Mouse (Mus musculus): ENCODE results near the gene Kcnmb1. TPM values are rescaled to one million over a fixed set of nuclear protein-coding genes. Genes with fewer than 3 reads are reported as not detected.
A peak's percentile ranks its signal among the peaks of the same experiment; 100 is the strongest.

The Kcnmb1 gene
- 0.18 and 0.39 TPM in 2 replicates for polyA plus RNA-seq (2014; fragmentation: Nextera tagmentation; extraction: Ambion mirVana)

GRCm38 (mm10) chr11:33962688-33963407 is at the start of gene Kcnmb1:
TSS of gene Kcnmb1 (plus strand) at chr11:33963013.
- Histone ChIP-seq H3K9me3 (ENCODE audit: control insufficient read depth, low read length) (no peaks in the 10 kb centered on the region), H3K36me3 (ENCODE audit: control insufficient read depth, insufficient read depth, low read length) (no peaks in the 10 kb centered on the region), H3K4me1 (ENCODE audit: control insufficient read depth, insufficient read depth, low read length) (no peaks in the 10 kb centered on the region), H3K4me3 (ENCODE audit: low read depth, low read length) (no peak within 1 kb of the TSS), H3K27ac (ENCODE audit: low read depth, low read length) (no peak within 1 kb of the TSS), H3K9ac (ENCODE audit: low read length) (no peak within 1 kb of the TSS), H3K4me2 (no peak within 1 kb of the TSS), H3K27me3 (ENCODE audit: control insufficient read depth, insufficient read depth, low read length) (no peaks in the 10 kb centered on the region)
- 49% methylated on average over 6 of the region's 6 CpGs for WGBS
- peak; percentile 75 for DNase-seq (ENCODE audit: low spot score, missing footprints)
- peak; percentile 50; the same call in 1 of the 2 replicates for ATAC-seq (ENCODE audit: low FRiP score)

- 87% methylated on average over 7 of the region's 7 CpGs for WGBS
- peak; percentile 71 for DNase-seq (ENCODE audit: low spot score, missing footprints)
- H3K4me1 ChIP-seq (ENCODE audit: control insufficient read depth, insufficient read depth, low read length) = no peaks in the 10 kb centered on the region
Measured at GRCm38 (mm10) chr11:33913061-33913460, 49.8 kb upstream of the Kcnmb1 start.

GRCm38 (mm10) chr11:33914216-33914615 is 48.6 kb upstream of the Kcnmb1 start:
- H3K9ac ChIP-seq (ENCODE audit: low read length) = no peak overlapping the region
- no peaks in the 10 kb centered on the region for H3K27me3 ChIP-seq (ENCODE audit: control insufficient read depth, insufficient read depth, low read length)
- H3K9me3 ChIP-seq (ENCODE audit: control insufficient read depth, low read length) = no peaks in the 10 kb centered on the region
- 78% methylated on average over 12 of the region's 12 CpGs for WGBS
- H3K4me1 ChIP-seq (ENCODE audit: control insufficient read depth, insufficient read depth, low read length) = no peaks in the 10 kb centered on the region
- ATAC-seq (ENCODE audit: low FRiP score) = no peak
- H3K4me3 ChIP-seq (ENCODE audit: low read depth, low read length) = no peak overlapping the region
- no peak overlapping the region for H3K4me2 ChIP-seq
- H3K36me3 ChIP-seq (ENCODE audit: control insufficient read depth, insufficient read depth, low read length) = no peaks in the 10 kb centered on the region
- no peak overlapping the region for H3K27ac ChIP-seq (ENCODE audit: low read depth, low read length)
- DNase-seq (ENCODE audit: low spot score, missing footprints) = peak; percentile 56

More at GRCm38 (mm10) chr11:33913061-33913460, 49.8 kb upstream of the Kcnmb1 start:
- Histone ChIP-seq H3K4me2 (no peak overlapping the region), H3K27me3 (ENCODE audit: control insufficient read depth, insufficient read depth, low read length) (no peaks in the 10 kb centered on the region), H3K9ac (ENCODE audit: low read length) (no peak overlapping the region), H3K27ac (ENCODE audit: low read depth, low read length) (no peak overlapping the region), H3K9me3 (ENCODE audit: control insufficient read depth, low read length) (no peaks in the 10 kb centered on the region), H3K36me3 (ENCODE audit: control insufficient read depth, insufficient read depth, low read length) (no peaks in the 10 kb centered on the region), H3K4me3 (ENCODE audit: low read depth, low read length) (no peak overlapping the region)
- no peak for ATAC-seq (ENCODE audit: low FRiP score)

GRCm38 (mm10) chr11:33917574-33917973 is 45.2 kb upstream of the Kcnmb1 start:
- DNase-seq (ENCODE audit: low spot score, missing footprints) = peak; percentile 99
- H3K4me1 ChIP-seq (ENCODE audit: control insufficient read depth, insufficient read depth, low read length) = no peaks in the 10 kb centered on the region
- 19% methylated on average over 6 of the region's 6 CpGs for WGBS
- no peak overlapping the region for H3K4me2 ChIP-seq
- ATAC-seq (ENCODE audit: low FRiP score) = peak; percentile 52; the same call in 1 of the 2 replicates
- H3K36me3 ChIP-seq (ENCODE audit: control insufficient read depth, insufficient read depth, low read length) = no peaks in the 10 kb centered on the region
- no peak overlapping the region for H3K27ac ChIP-seq (ENCODE audit: low read depth, low read length)
- no peaks in the 10 kb centered on the region for H3K9me3 ChIP-seq (ENCODE audit: control insufficient read depth, low read length)
- H3K27me3 ChIP-seq (ENCODE audit: control insufficient read depth, insufficient read depth, low read length) = no peaks in the 10 kb centered on the region
- H3K4me3 ChIP-seq (ENCODE audit: low read depth, low read length) = no peak overlapping the region
- no peak overlapping the region for H3K9ac ChIP-seq (ENCODE audit: low read length)

- H3K36me3 ChIP-seq (ENCODE audit: control insufficient read depth, insufficient read depth, low read length) = no peaks in the 10 kb centered on the region
- no peaks in the 10 kb centered on the region for H3K4me1 ChIP-seq (ENCODE audit: control insufficient read depth, insufficient read depth, low read length)
- no peak overlapping the region for H3K4me2 ChIP-seq
- H3K27me3 ChIP-seq (ENCODE audit: control insufficient read depth, insufficient read depth, low read length) = no peaks in the 10 kb centered on the region
- DNase-seq (ENCODE audit: low spot score, missing footprints) (peak; percentile 49), ATAC-seq (ENCODE audit: low FRiP score) (no peak)
- no peaks in the 10 kb centered on the region for H3K9me3 ChIP-seq (ENCODE audit: control insufficient read depth, low read length)
- WGBS = 43% methylated on average over 2 of the region's 2 CpGs
- no peak overlapping the region for H3K4me3 ChIP-seq (ENCODE audit: low read depth, low read length)
- H3K27ac ChIP-seq (ENCODE audit: low read depth, low read length) = no peak overlapping the region
- H3K9ac ChIP-seq (ENCODE audit: low read length) = no peak overlapping the region
Measured at GRCm38 (mm10) chr11:33918424-33918823, 44.4 kb upstream of the Kcnmb1 start.

GRCm38 (mm10) chr11:33919826-33920225 is 43.0 kb upstream of the Kcnmb1 start:
- Histone ChIP-seq H3K27me3 (ENCODE audit: control insufficient read depth, insufficient read depth, low read length) (no peaks in the 10 kb centered on the region), H3K9me3 (ENCODE audit: control insufficient read depth, low read length) (no peaks in the 10 kb centered on the region), H3K36me3 (ENCODE audit: control insufficient read depth, insufficient read depth, low read length) (no peaks in the 10 kb centered on the region), H3K4me1 (ENCODE audit: control insufficient read depth, insufficient read depth, low read length) (no peaks in the 10 kb centered on the region), H3K27ac (ENCODE audit: low read depth, low read length) (no peak overlapping the region), H3K9ac (ENCODE audit: low read length) (no peak overlapping the region), H3K4me3 (ENCODE audit: low read depth, low read length) (no peak overlapping the region), H3K4me2 (no peak overlapping the region)
- WGBS = 84% methylated on average over 7 of the region's 7 CpGs
- DNase-seq (ENCODE audit: low spot score, missing footprints) (peak; percentile 62), ATAC-seq (ENCODE audit: low FRiP score) (no peak)

- DNase-seq (ENCODE audit: low spot score, missing footprints) (no peak), ATAC-seq (ENCODE audit: low FRiP score) (no peak)
- no peaks in the 10 kb centered on the region for H3K27me3 ChIP-seq (ENCODE audit: control insufficient read depth, insufficient read depth, low read length)
- no peak overlapping the region for H3K4me2 ChIP-seq
- no peak overlapping the region for H3K27ac ChIP-seq (ENCODE audit: low read depth, low read length)
- H3K4me3 ChIP-seq (ENCODE audit: low read depth, low read length) = no peak overlapping the region
- WGBS = 72% methylated on average over 13 of the region's 13 CpGs
- no peaks in the 10 kb centered on the region for H3K4me1 ChIP-seq (ENCODE audit: control insufficient read depth, insufficient read depth, low read length)
- H3K36me3 ChIP-seq (ENCODE audit: control insufficient read depth, insufficient read depth, low read length) = no peaks in the 10 kb centered on the region
- H3K9me3 ChIP-seq (ENCODE audit: control insufficient read depth, low read length) = no peaks in the 10 kb centered on the region
- no peak overlapping the region for H3K9ac ChIP-seq (ENCODE audit: low read length)
Measured at GRCm38 (mm10) chr11:33921451-33921850, 41.4 kb upstream of the Kcnmb1 start.

GRCm38 (mm10) chr11:33923031-33923430 is 39.8 kb upstream of the Kcnmb1 start:
- Histone ChIP-seq H3K4me3 (ENCODE audit: low read depth, low read length) (no peak overlapping the region), H3K9me3 (ENCODE audit: control insufficient read depth, low read length) (no peaks in the 10 kb centered on the region), H3K4me1 (ENCODE audit: control insufficient read depth, insufficient read depth, low read length) (no peaks in the 10 kb centered on the region), H3K4me2 (no peak overlapping the region), H3K36me3 (ENCODE audit: control insufficient read depth, insufficient read depth, low read length) (no peaks in the 10 kb centered on the region), H3K27ac (ENCODE audit: low read depth, low read length) (no peak overlapping the region), H3K9ac (ENCODE audit: low read length) (no peak overlapping the region), H3K27me3 (ENCODE audit: control insufficient read depth, insufficient read depth, low read length) (no peaks in the 10 kb centered on the region)
- DNase-seq (ENCODE audit: low spot score, missing footprints) (peak; percentile 73), ATAC-seq (ENCODE audit: low FRiP score) (no peak)
- 64% methylated on average over 3 of the region's 3 CpGs for WGBS

GRCm38 (mm10) chr11:33925778-33926177 is 37.0 kb upstream of the Kcnmb1 start:
- H3K4me3 ChIP-seq (ENCODE audit: low read depth, low read length) = no peak overlapping the region
- no peaks in the 10 kb centered on the region for H3K9me3 ChIP-seq (ENCODE audit: control insufficient read depth, low read length)
- H3K27ac ChIP-seq (ENCODE audit: low read depth, low read length) = no peak overlapping the region
- no peaks in the 10 kb centered on the region for H3K36me3 ChIP-seq (ENCODE audit: control insufficient read depth, insufficient read depth, low read length)
- H3K27me3 ChIP-seq (ENCODE audit: control insufficient read depth, insufficient read depth, low read length) = no peaks in the 10 kb centered on the region
- no peak overlapping the region for H3K4me2 ChIP-seq
- DNase-seq (ENCODE audit: low spot score, missing footprints) (no peak), ATAC-seq (ENCODE audit: low FRiP score) (no peak)
- H3K4me1 ChIP-seq (ENCODE audit: control insufficient read depth, insufficient read depth, low read length) = no peaks in the 10 kb centered on the region
- WGBS = 82% methylated on average over 8 of the region's 8 CpGs
- H3K9ac ChIP-seq (ENCODE audit: low read length) = no peak overlapping the region
